Mouse (Mus musculus) stomach, embryonic 16.5 days (tissue): Measurements from ENCODE around the gene Nxph3. TPM values are rescaled to one million over a fixed set of nuclear protein-coding genes. Genes with fewer than 3 reads are reported as not detected.
"Not testable (repeated sequence)": the region's sequence is repeated elsewhere in the genome, so short reads cannot be mapped to it uniquely, and the experiment has no call there.

Source experiments
- ATAC-seq: fragments of 200-750 bp; cut with Nextera tagmentation; 2 replicates; pipeline ENCODE4 v1.8.0; 2017; ENCODE audit warnings: moderate number of reproducible peaks, moderate TSS enrichment; ENCODE audit not compliant: insufficient read depth, low FRiP score
- H3K27ac ChIP-seq: fragments of 300-500 bp; sonication (generic); 2 replicates; pipeline ENCODE4 v1.5.1; 2014; ENCODE audit warnings: low read length
- H3K27me3 ChIP-seq: fragments of 300-500 bp; sonication (generic); 2 replicates; pipeline ENCODE4 v1.6.1; 2014; ENCODE audit warnings: low read length, control low read depth, mixed read lengths; ENCODE audit not compliant: control insufficient read depth, insufficient read depth
- H3K36me3 ChIP-seq: fragments of 300-500 bp; sonication (generic); 2 replicates; pipeline ENCODE4 v1.6.1; 2014; ENCODE audit warnings: low read length; ENCODE audit not compliant: control insufficient read depth, insufficient read depth
- H3K4me1 ChIP-seq: fragments of 300-500 bp; sonication (generic); 2 replicates; pipeline ENCODE4 v1.6.1; 2014; ENCODE audit warnings: low read length, control low read depth, mixed read lengths; ENCODE audit not compliant: control insufficient read depth, insufficient read depth
- H3K4me2 ChIP-seq: fragments of 300-500 bp; sonication (generic); 2 replicates; pipeline ENCODE4 v1.6.1; 2014; ENCODE audit warnings: low read depth, low read length, mixed read lengths
- H3K4me3 ChIP-seq: fragments of 300-500 bp; sonication (generic); replicated peaks from 2 replicates; pipeline ENCODE4 v1.5.1; 2014; ENCODE audit warnings: mild to moderate bottlenecking, low read length
- H3K9ac ChIP-seq: fragments of 300-500 bp; sonication (generic); 2 replicates; pipeline ENCODE4 v1.6.1; 2014; ENCODE audit warnings: low read length
- H3K9me3 ChIP-seq: fragments of 300-500 bp; sonication (generic); replicated peaks from 2 replicates; pipeline ENCODE4 v1.6.1; 2016; ENCODE audit warnings: low read length, control low read depth; ENCODE audit not compliant: control insufficient read depth
- WGBS: fragments of 180-500 bp; shearing (Covaris S2); extraction: QIAGEN DNeasy Blood & Tissue Kit; methylation state at CpG from one replicate; pipeline ENCODE4 v1.1.7; 2014; 5-methylcytosine and 5-hydroxymethylcytosine counted together
- polyA plus RNA-seq: library from polyadenylated mRNA; unstranded; fragments of >200 nt; fragmentation: Nextera tagmentation; extraction: Ambion mirVana; gene quantifications from 2 replicates; pipeline ENCODE4 v1.2.1, GENCODE M21; 2015

Gene Nxph3
- polyA plus RNA-seq, 1 experiment from 2014 or later, result 0.50 TPM

- H3K36me3 ChIP-seq, H3K9me3 ChIP-seq, H3K4me3 ChIP-seq, H3K4me2 ChIP-seq, H3K27ac ChIP-seq, ATAC-seq, H3K9ac ChIP-seq, H3K27me3 ChIP-seq, H3K4me1 ChIP-seq: not testable (repeated sequence)
- WGBS, result 77% methylated on average over 8 of the region's 8 CpGs
These were observed 12.5 kb downstream of the Nxph3 start for GRCm38 (mm10) chr11:95501826-95502225.

GRCm38 (mm10) chr11:95500836-95501235 is 13.5 kb downstream of the Nxph3 start:
- Histone ChIP-seq H3K27me3 (no peaks in the 10 kb centered on the region), H3K9ac (no peak overlapping the region), H3K4me2 (no peak overlapping the region), H3K4me1 (no peaks in the 10 kb centered on the region), H3K27ac (no peak overlapping the region), H3K4me3 (no peak overlapping the region), H3K9me3 (no peaks in the 10 kb centered on the region), H3K36me3 (no peaks in the 10 kb centered on the region; the same call in 1 of the 2 replicates)
- 39% methylated on average over 3 of the region's 3 CpGs for WGBS
- no peak for ATAC-seq

- Histone ChIP-seq H3K4me1 (no peaks in the 10 kb centered on the region), H3K36me3 (no peaks in the 10 kb centered on the region; the same call in 1 of the 2 replicates), H3K4me3 (no peak overlapping the region), H3K9me3 (no peaks in the 10 kb centered on the region), H3K9ac (no peak overlapping the region), H3K27ac (no peak overlapping the region), H3K27me3 (no peaks in the 10 kb centered on the region), H3K4me2 (no peak overlapping the region)
- no peak for ATAC-seq
- WGBS, result 42% methylated on average over 4 of the region's 4 CpGs
These were observed 14.0 kb downstream of the Nxph3 start for GRCm38 (mm10) chr11:95500412-95500811.

- no peak overlapping the region for H3K9ac ChIP-seq
- H3K27ac ChIP-seq, result no peak overlapping the region
- no peak for ATAC-seq
- no peaks in the 10 kb centered on the region for H3K27me3 ChIP-seq
- no peaks in the 10 kb centered on the region; the same call in 1 of the 2 replicates for H3K36me3 ChIP-seq
- H3K9me3 ChIP-seq, result no peaks in the 10 kb centered on the region
- 89% methylated on average over 5 of the region's 5 CpGs for WGBS
- H3K4me3 ChIP-seq, result no peak overlapping the region
- no peaks in the 10 kb centered on the region for H3K4me1 ChIP-seq
- no peak overlapping the region for H3K4me2 ChIP-seq
These were observed 16.4 kb downstream of the Nxph3 start for GRCm38 (mm10) chr11:95497921-95498320.

- H3K4me3 ChIP-seq, result no peak overlapping the region
- no peak overlapping the region for H3K27ac ChIP-seq
- no peaks in the 10 kb centered on the region for H3K4me1 ChIP-seq
- H3K4me2 ChIP-seq, result no peak overlapping the region
- H3K9me3 ChIP-seq, result no peaks in the 10 kb centered on the region
- ATAC-seq, result no peak
- H3K9ac ChIP-seq, result no peak overlapping the region
- WGBS, result 84% methylated on average over 9 of the region's 9 CpGs
- peaks cover 3% of the 10 kb centered on the region; the same call in 1 of the 2 replicates for H3K36me3 ChIP-seq
- no peaks in the 10 kb centered on the region for H3K27me3 ChIP-seq
These were observed 18.5 kb downstream of the Nxph3 start for GRCm38 (mm10) chr11:95495883-95496282.

GRCm38 (mm10) chr11:95494374-95494773 is 20.0 kb downstream of the Nxph3 start:
- Histone ChIP-seq H3K4me2 (no peak overlapping the region), H3K9ac (no peak overlapping the region), H3K27me3 (no peaks in the 10 kb centered on the region), H3K9me3 (no peaks in the 10 kb centered on the region), H3K27ac (no peak overlapping the region), H3K4me1 (no peaks in the 10 kb centered on the region), H3K36me3 (peaks cover 3% of the 10 kb centered on the region; the same call in 1 of the 2 replicates), H3K4me3 (no peak overlapping the region)
- no peak for ATAC-seq
- WGBS, result 80% methylated on average over 3 of the region's 3 CpGs

GRCm38 (mm10) chr11:95493950-95494349 is 20.4 kb downstream of the Nxph3 start:
- ATAC-seq, result no peak
- WGBS, result 84% methylated on average over 9 of the region's 9 CpGs
- Histone ChIP-seq H3K9me3 (no peaks in the 10 kb centered on the region), H3K9ac (no peak overlapping the region), H3K4me2 (no peak overlapping the region), H3K27me3 (no peaks in the 10 kb centered on the region), H3K36me3 (peaks cover 3% of the 10 kb centered on the region; the same call in 1 of the 2 replicates), H3K4me1 (no peaks in the 10 kb centered on the region), H3K4me3 (no peak overlapping the region), H3K27ac (no peak overlapping the region)

GRCm38 (mm10) chr11:95493010-95493409 is 21.4 kb downstream of the Nxph3 start:
- no peak for ATAC-seq
- no peaks in the 10 kb centered on the region for H3K9me3 ChIP-seq
- H3K4me1 ChIP-seq, result no peaks in the 10 kb centered on the region
- no peak overlapping the region for H3K4me2 ChIP-seq
- peaks cover 3% of the 10 kb centered on the region; the same call in 1 of the 2 replicates for H3K36me3 ChIP-seq
- H3K27me3 ChIP-seq, result no peaks in the 10 kb centered on the region
- H3K27ac ChIP-seq, result no peak overlapping the region
- whole genome bisulfite sequencing, result 77% methylated on average over 4 of the region's 4 CpGs
- no peak overlapping the region for H3K4me3 ChIP-seq
- H3K9ac ChIP-seq, result no peak overlapping the region

- H3K9ac ChIP-seq, result no peak overlapping the region
- ATAC-seq, result no peak
- WGBS, result 92% methylated on average over 4 of the region's 4 CpGs
- no peak overlapping the region for H3K4me3 ChIP-seq
- no peak overlapping the region for H3K27ac ChIP-seq
- H3K4me1 ChIP-seq, result no peaks in the 10 kb centered on the region
- no peaks in the 10 kb centered on the region for H3K27me3 ChIP-seq
- no peak overlapping the region for H3K4me2 ChIP-seq
- no peaks in the 10 kb centered on the region for H3K9me3 ChIP-seq
- H3K36me3 ChIP-seq, result peaks cover 3% of the 10 kb centered on the region; the same call in 1 of the 2 replicates
These were observed 22.1 kb downstream of the Nxph3 start for GRCm38 (mm10) chr11:95492256-95492655.

GRCm38 (mm10) chr11:95490104-95490503 is 24.3 kb downstream of the Nxph3 start:
- Histone ChIP-seq H3K36me3 (peaks cover 8% of the 10 kb centered on the region), H3K4me3 (no peak overlapping the region)
- no peak for ATAC-seq

More at GRCm38 (mm10) chr11:95490104-95490503, 24.3 kb downstream of the Nxph3 start:
- WGBS, result 88% methylated on average over 14 of the region's 14 CpGs
- Histone ChIP-seq H3K9ac (no peak overlapping the region), H3K4me2 (no peak overlapping the region), H3K4me1 (no peaks in the 10 kb centered on the region), H3K9me3 (no peaks in the 10 kb centered on the region), H3K27ac (no peak overlapping the region), H3K27me3 (no peaks in the 10 kb centered on the region)
